In genomic region chr1:118422812-118423211, GRCm38 (mm10) we compare ENCODE assay signal across 18 mouse cellular contexts. TPM values are rescaled to one million over a fixed set of nuclear protein-coding genes. Genes with fewer than 3 reads are reported as not detected.
DNase-seq lines count a peak whose midpoint lies in the region; ATAC-seq and TF ChIP-seq lines count a peak whose summit lies in the region.
"Had no signal": no experiment of that assay in that cellular context is flagged by ENCODE, and none has a peak within 500 bp of the region (broad histone marks: within the 10 kb centered on the region; RNA-seq: fewer than 3 reads in every experiment).

No protein-coding gene starts in this region.

- 74% methylated on average over 6 of the region's 6 CpGs for WGBS in forebrain, embryonic 14.5 days
- 58% methylated on average over 6 of the region's 6 CpGs for WGBS in forebrain, embryonic 16.5 days
- WGBS in midbrain, embryonic 12.5 days, result 75% methylated on average over 6 of the region's 6 CpGs
- WGBS in midbrain, postnatal 0 days, result 57% methylated on average over 6 of the region's 6 CpGs
- WGBS in midbrain, embryonic 14.5 days, result 51% methylated on average over 6 of the region's 6 CpGs
- 69% methylated on average over 6 of the region's 6 CpGs for WGBS in heart, embryonic 10.5 days

- no peak for DNase-seq in forebrain, embryonic 14.5 days (ENCODE audit: low spot score)
- no peak for DNase-seq in midbrain, postnatal 0 days (ENCODE audit: low spot score)
- DNase-seq in midbrain, embryonic 14.5 days, result peak; percentile 8
- DNase-seq in retina, postnatal 1 day, result peak; percentile 25
- no peak for DNase-seq in heart, postnatal 4 days
- DNase-seq in heart, embryonic 10.5 days (ENCODE audit: low spot score), result no peak
- DNase-seq: adrenal gland, postnatal 14 days; cerebellum, adult 2 months; gastrocnemius, postnatal 25 days; heart, postnatal 14 days; lung, adult 18-20 months; spleen, adult 18-20 months; thymus, adult 18-20 months had no signal

- no peaks in the 10 kb centered on the region for H3K27me3 ChIP-seq in forebrain, embryonic 14.5 days (replicated peaks; ENCODE audit: control insufficient read depth, insufficient read depth, low read length)
- H3K27me3 ChIP-seq in forebrain, embryonic 16.5 days (replicated peaks; ENCODE audit: control insufficient read depth, insufficient read depth, low read length), result no peaks in the 10 kb centered on the region
- no peaks in the 10 kb centered on the region for H3K27me3 ChIP-seq in midbrain, embryonic 12.5 days
- H3K27me3 ChIP-seq in midbrain, postnatal 0 days (ENCODE audit: insufficient read depth, low read length), result no peaks in the 10 kb centered on the region
- no peaks in the 10 kb centered on the region for H3K27me3 ChIP-seq in midbrain, embryonic 14.5 days (ENCODE audit: control insufficient read depth, insufficient read depth, low read length)
- no peaks in the 10 kb centered on the region for H3K27me3 ChIP-seq in heart, embryonic 10.5 days (ENCODE audit: insufficient read depth, poor library complexity, severe bottlenecking)
- H3K27me3 ChIP-seq: embryonic facial prominence, embryonic 12.5 days; intestine, embryonic 15.5 days had no signal

- TF ChIP-seq CTCF in midbrain, postnatal 0 days (IDR thresholded peaks at IDR 0.05), result no peak

- no peak overlapping the region for H3K4me3 ChIP-seq in forebrain, embryonic 14.5 days (ENCODE audit: low read depth, low read length)
- H3K4me3 ChIP-seq in forebrain, embryonic 16.5 days (replicated peaks; ENCODE audit: low read length), result no peak overlapping the region
- H3K4me3 ChIP-seq in midbrain, embryonic 12.5 days, result no peak overlapping the region
- H3K4me3 ChIP-seq in midbrain, postnatal 0 days (ENCODE audit: low read depth, low read length), result no peak overlapping the region
- H3K4me3 ChIP-seq in midbrain, embryonic 14.5 days (replicated peaks; ENCODE audit: low read depth, low read length), result no peak overlapping the region
- no peak overlapping the region for H3K4me3 ChIP-seq in heart, embryonic 10.5 days
- H3K4me3 ChIP-seq: embryonic facial prominence, embryonic 12.5 days; intestine, embryonic 15.5 days had no signal

- ATAC-seq in forebrain, embryonic 14.5 days, result peak; percentile 44; the same call in 1 of the 2 replicates
- ATAC-seq in forebrain, embryonic 16.5 days, result no peak
- peak; percentile 19; the same call in 1 of the 2 replicates for ATAC-seq in midbrain, embryonic 12.5 days (ENCODE audit: low FRiP score, low read depth)
- ATAC-seq in midbrain, postnatal 0 days (ENCODE audit: low FRiP score), result no peak
- no peak for ATAC-seq in midbrain, embryonic 14.5 days (ENCODE audit: low FRiP score, low TSS enrichment)
- ATAC-seq: intestine, embryonic 15.5 days had no signal

- no peak overlapping the region for H3K27ac ChIP-seq in forebrain, embryonic 14.5 days (ENCODE audit: low read depth, low read length)
- no peak overlapping the region for H3K27ac ChIP-seq in forebrain, embryonic 16.5 days (ENCODE audit: low read length)
- H3K27ac ChIP-seq in midbrain, embryonic 12.5 days (replicated peaks), result no peak overlapping the region
- H3K27ac ChIP-seq in midbrain, postnatal 0 days (ENCODE audit: low read depth, low read length), result no peak overlapping the region
- H3K27ac ChIP-seq in midbrain, embryonic 14.5 days (replicated peaks; ENCODE audit: low read depth, low read length), result no peak overlapping the region
- H3K27ac ChIP-seq in heart, embryonic 10.5 days, result no peak overlapping the region
- H3K27ac ChIP-seq: embryonic facial prominence, embryonic 12.5 days; intestine, embryonic 15.5 days had no signal

- peaks cover 47% of the 10 kb centered on the region for H3K36me3 ChIP-seq in forebrain, embryonic 14.5 days (ENCODE audit: control insufficient read depth, insufficient read depth, low read length)
- peaks cover 8% of the 10 kb centered on the region; the same call in 1 of the 2 replicates for H3K36me3 ChIP-seq in forebrain, embryonic 16.5 days (ENCODE audit: control insufficient read depth, insufficient read depth)
- H3K36me3 ChIP-seq in midbrain, embryonic 12.5 days, result peaks cover 46% of the 10 kb centered on the region
- H3K36me3 ChIP-seq in midbrain, postnatal 0 days (ENCODE audit: insufficient read depth, low read length), result peaks cover 14% of the 10 kb centered on the region; the same call in 1 of the 2 replicates
- peaks cover 31% of the 10 kb centered on the region for H3K36me3 ChIP-seq in midbrain, embryonic 14.5 days (ENCODE audit: control insufficient read depth, insufficient read depth, low read length)
- H3K36me3 ChIP-seq in heart, embryonic 10.5 days, result peaks cover 42% of the 10 kb centered on the region

- no peaks in the 10 kb centered on the region for H3K9me3 ChIP-seq in forebrain, embryonic 14.5 days (replicated peaks; ENCODE audit: control insufficient read depth, low read length)
- H3K9me3 ChIP-seq in forebrain, embryonic 16.5 days (ENCODE audit: control insufficient read depth, low read length), result no peaks in the 10 kb centered on the region
- no peaks in the 10 kb centered on the region for H3K9me3 ChIP-seq in midbrain, embryonic 12.5 days
- H3K9me3 ChIP-seq in midbrain, postnatal 0 days (ENCODE audit: low read length), result no peaks in the 10 kb centered on the region
- no peaks in the 10 kb centered on the region for H3K9me3 ChIP-seq in midbrain, embryonic 14.5 days (ENCODE audit: control insufficient read depth, low read length)
- H3K9me3 ChIP-seq in heart, embryonic 10.5 days, result no peaks in the 10 kb centered on the region
- H3K9me3 ChIP-seq: embryonic facial prominence, embryonic 12.5 days; intestine, embryonic 15.5 days had no signal

- no peak overlapping the region for H3K9ac ChIP-seq in forebrain, embryonic 14.5 days (ENCODE audit: low read length)
- H3K9ac ChIP-seq in forebrain, embryonic 16.5 days (replicated peaks; ENCODE audit: low read depth, low read length), result no peak overlapping the region
- no peak overlapping the region for H3K9ac ChIP-seq in midbrain, embryonic 12.5 days (replicated peaks)
- H3K9ac ChIP-seq in midbrain, postnatal 0 days (replicated peaks; ENCODE audit: low read length, poor library complexity, severe bottlenecking), result no peak overlapping the region
- no peak overlapping the region for H3K9ac ChIP-seq in midbrain, embryonic 14.5 days (replicated peaks; ENCODE audit: low read length)
- H3K9ac ChIP-seq: embryonic facial prominence, embryonic 12.5 days; intestine, embryonic 15.5 days had no signal

- H3K4me1 ChIP-seq in forebrain, embryonic 14.5 days (ENCODE audit: control insufficient read depth, insufficient read depth, low read length), result no peaks in the 10 kb centered on the region
- H3K4me1 ChIP-seq in forebrain, embryonic 16.5 days (replicated peaks; ENCODE audit: control insufficient read depth, insufficient read depth, low read length), result peaks cover 3% of the 10 kb centered on the region; the same call in 1 of the 2 replicates
- no peaks in the 10 kb centered on the region; the same call in 1 of the 2 replicates for H3K4me1 ChIP-seq in midbrain, embryonic 12.5 days
- H3K4me1 ChIP-seq in midbrain, postnatal 0 days (ENCODE audit: insufficient read depth, low read length), result no peaks in the 10 kb centered on the region
- H3K4me1 ChIP-seq in midbrain, embryonic 14.5 days (ENCODE audit: control insufficient read depth, insufficient read depth, low read length), result no peaks in the 10 kb centered on the region
- peaks cover 18% of the 10 kb centered on the region; the same call in 1 of the 2 replicates for H3K4me1 ChIP-seq in heart, embryonic 10.5 days
- H3K4me1 ChIP-seq: embryonic facial prominence, embryonic 12.5 days; intestine, embryonic 15.5 days had no signal

- no peak overlapping the region for H3K4me2 ChIP-seq in forebrain, embryonic 14.5 days (ENCODE audit: low read length)
- H3K4me2 ChIP-seq in forebrain, embryonic 16.5 days (ENCODE audit: low read length), result no peak overlapping the region
- no peak overlapping the region for H3K4me2 ChIP-seq in midbrain, embryonic 12.5 days (replicated peaks)
- H3K4me2 ChIP-seq in midbrain, postnatal 0 days (ENCODE audit: low read depth, low read length, poor library complexity, severe bottlenecking), result no peak overlapping the region
- H3K4me2 ChIP-seq in midbrain, embryonic 14.5 days (ENCODE audit: low read length), result no peak overlapping the region
- H3K4me2 ChIP-seq: embryonic facial prominence, embryonic 12.5 days; heart, embryonic 11.5 days; intestine, embryonic 15.5 days had no signal

RNA-seq across cellular contexts. Expression of gene Clasp1, which starts 34.0 kb away (rescaled TPM):
- 71.6 and 108 TPM in 2 replicates for polyA plus RNA-seq in forebrain, embryonic 14.5 days (2014; fragmentation: Nextera tagmentation; extraction: Ambion mirVana)
- polyA plus RNA-seq in forebrain, embryonic 16.5 days (2015; fragmentation: Nextera tagmentation; extraction: Ambion mirVana), result 135 and 154 TPM in 2 replicates
- 139 and 156 TPM in 2 replicates for polyA plus RNA-seq in midbrain, embryonic 12.5 days (2016; fragmentation: Nextera tagmentation; extraction: Ambion mirVana)
- total RNA-seq in midbrain, postnatal 0 days (2014; rRNA removed), result 141 and 153 TPM in 2 replicates
- polyA plus RNA-seq in midbrain, postnatal 0 days (2015; fragmentation: Nextera tagmentation; extraction: Ambion mirVana), result 53.7 and 75.9 TPM in 2 replicates
- 116 and 140 TPM in 2 replicates for polyA plus RNA-seq in midbrain, embryonic 14.5 days (2014; fragmentation: Nextera tagmentation; extraction: Ambion mirVana)
- 100 to 1,000 TPM; 340 to 344 TPM for total RNA-seq in heart, postnatal 4 days (2021)
- polyA plus RNA-seq in heart, embryonic 10.5 days (2016; fragmentation: Nextera tagmentation; extraction: Ambion mirVana), result 72.3 and 110 TPM in 2 replicates

Comparison
In these comparisons a context has a peak if more than half of its experiments do, and no peak if none do; other contexts are left out.
1. ATAC-seq: peak in forebrain, embryonic 14.5 days (single experiment) and midbrain, embryonic 12.5 days (single experiment); none in forebrain, embryonic 16.5 days (single experiment), midbrain, postnatal 0 days (single experiment) and midbrain, embryonic 14.5 days (single experiment).
2. DNase-seq: peak in midbrain, embryonic 14.5 days (single experiment) and retina, postnatal 1 day (single experiment); none in forebrain, embryonic 14.5 days (single experiment), midbrain, postnatal 0 days (single experiment), heart, postnatal 4 days (single experiment) and heart, embryonic 10.5 days (single experiment).